ENCODE assay signal across 15 mouse cellular contexts in genomic region chr5:37214614-37215013, GRCm38 (mm10). TPM values are rescaled to one million over a fixed set of nuclear protein-coding genes. Genes with fewer than 3 reads are reported as not detected.
A peak's percentile ranks its signal among the peaks of the same experiment; 100 is the strongest.
DNase-seq lines count a peak whose midpoint lies in the region; ATAC-seq and TF ChIP-seq lines count a peak whose summit lies in the region.
"Had no signal": no experiment of that assay in that cellular context is flagged by ENCODE, and none has a peak within 500 bp of the region (broad histone marks: within the 10 kb centered on the region; RNA-seq: fewer than 3 reads in every experiment).

No protein-coding gene starts in this region.

- no peak for TF ChIP-seq POLR2A in testis, adult 2 months (IDR thresholded peaks at IDR 0.05; ENCODE audit: control insufficient read depth, low read depth, low read length)

- no peak overlapping the region for H3K27ac ChIP-seq in testis, adult 2 months (ENCODE audit: control insufficient read depth, insufficient read depth, low read depth, low read length)
- no peak overlapping the region for H3K27ac ChIP-seq in hindbrain, embryonic 14.5 days
- peak overlapping the region; percentile 85 for H3K27ac ChIP-seq in neural tube, embryonic 13.5 days (replicated peaks)
- no peak overlapping the region for H3K27ac ChIP-seq in heart, embryonic 11.5 days (ENCODE audit: low read depth, low read length)
- H3K27ac ChIP-seq: embryonic facial prominence, embryonic 10.5 days; forebrain, embryonic 13.5 days; heart, adult 2 months; heart, embryonic 13.5 days had no signal

- ATAC-seq in hindbrain, embryonic 14.5 days (ENCODE audit: low FRiP score): peak; percentile 17; the same call in 1 of the 2 replicates
- ATAC-seq in neural tube, embryonic 13.5 days (ENCODE audit: low read depth): peak; percentile 72
- no peak for ATAC-seq in heart, embryonic 11.5 days (replicated peaks; ENCODE audit: insufficient number of reproducible peaks, low FRiP score, low TSS enrichment)
- ATAC-seq: forebrain, embryonic 13.5 days; forebrain, postnatal 0 days had no signal

- 55% methylated on average over 6 of the region's 6 CpGs for WGBS in hindbrain, embryonic 14.5 days
- 30% methylated on average over 6 of the region's 6 CpGs for WGBS in neural tube, embryonic 13.5 days
- 84% methylated on average over 6 of the region's 6 CpGs for WGBS in heart, embryonic 11.5 days (ENCODE audit: insufficient replicate concordance)

- no peak for TF ChIP-seq CTCF in testis, adult 2 months (IDR thresholded peaks at IDR 0.05; ENCODE audit: control insufficient read depth, insufficient read depth, insufficient replicate concordance, low read depth, low read length)

- no peaks in the 10 kb centered on the region; the same call in none of the 2 replicates for H3K4me1 ChIP-seq in testis, adult 2 months (ENCODE audit: control insufficient read depth, insufficient read depth, low read length)
- peaks cover 16% of the 10 kb centered on the region for H3K4me1 ChIP-seq in hindbrain, embryonic 14.5 days (replicated peaks; ENCODE audit: control insufficient read depth, insufficient read depth, low read length)
- peaks cover 50% of the 10 kb centered on the region for H3K4me1 ChIP-seq in neural tube, embryonic 13.5 days (replicated peaks)
- no peaks in the 10 kb centered on the region for H3K4me1 ChIP-seq in heart, embryonic 11.5 days (ENCODE audit: control insufficient read depth, insufficient read depth, low read length)
- H3K4me1 ChIP-seq: forebrain, embryonic 13.5 days; heart, embryonic 13.5 days had no signal

- peak overlapping the region; percentile 24; the same call in 1 of the 2 replicates for H3K4me3 ChIP-seq in testis, adult 2 months (ENCODE audit: control insufficient read depth, low read depth, low read length)
- H3K4me3 ChIP-seq in hindbrain, embryonic 14.5 days (replicated peaks; ENCODE audit: low read length): no peak overlapping the region
- no peak overlapping the region for H3K4me3 ChIP-seq in neural tube, embryonic 13.5 days
- H3K4me3 ChIP-seq in heart, embryonic 11.5 days (ENCODE audit: low read depth, low read length): no peak overlapping the region
- H3K4me3 ChIP-seq: embryonic facial prominence, embryonic 10.5 days; forebrain, embryonic 13.5 days; heart, adult 2 months; heart, embryonic 13.5 days had no signal

- DNase-seq in testis, postnatal 14 days (ENCODE audit: low spot score): no peak
- DNase-seq in hindbrain, embryonic 14.5 days (ENCODE audit: low spot score): no peak
- no peak for DNase-seq in right cerebral cortex, adult 2 months (ENCODE audit: low spot score in 2 of 2)
- DNase-seq in urinary bladder, adult 18-20 months (ENCODE audit: low spot score in 2 of 2): no peak
- DNase-seq: cerebellum, adult 2 months; forebrain, postnatal 0 days; gastrocnemius, postnatal 14 days; heart, adult 2 months; heart, postnatal 36 days had no signal

- H3K27me3 ChIP-seq in testis, adult 2 months (ENCODE audit: control insufficient read depth, insufficient read depth, low read length): no peaks in the 10 kb centered on the region
- H3K27me3 ChIP-seq in hindbrain, embryonic 14.5 days (ENCODE audit: control insufficient read depth, insufficient read depth, low read length): no peaks in the 10 kb centered on the region
- no peaks in the 10 kb centered on the region for H3K27me3 ChIP-seq in neural tube, embryonic 13.5 days
- no peaks in the 10 kb centered on the region for H3K27me3 ChIP-seq in heart, embryonic 11.5 days (ENCODE audit: control insufficient read depth, insufficient read depth, low read length)
- H3K27me3 ChIP-seq: forebrain, embryonic 13.5 days had no signal

- H3K9ac ChIP-seq in hindbrain, embryonic 14.5 days: no peak overlapping the region
- H3K9ac ChIP-seq in neural tube, embryonic 13.5 days: 0 out of 2 replicates have a peak overlapping the region, but pooled peaks have one; percentile 19
- no peak overlapping the region for H3K9ac ChIP-seq in heart, embryonic 11.5 days (ENCODE audit: low read depth, low read length)
- H3K9ac ChIP-seq: forebrain, embryonic 13.5 days; forebrain, postnatal 0 days; heart, embryonic 13.5 days had no signal

- H3K9me3 ChIP-seq in hindbrain, embryonic 14.5 days (ENCODE audit: control insufficient read depth, low read length): no peaks in the 10 kb centered on the region
- H3K9me3 ChIP-seq in neural tube, embryonic 13.5 days: no peaks in the 10 kb centered on the region
- no peaks in the 10 kb centered on the region for H3K9me3 ChIP-seq in heart, embryonic 11.5 days (replicated peaks; ENCODE audit: control insufficient read depth, low read length)
- H3K9me3 ChIP-seq: embryonic facial prominence, embryonic 10.5 days; forebrain, embryonic 13.5 days; heart, embryonic 13.5 days had no signal

- no peaks in the 10 kb centered on the region for H3K36me3 ChIP-seq in testis, adult 2 months (ENCODE audit: control insufficient read depth, insufficient read depth, low read length)
- no peaks in the 10 kb centered on the region for H3K36me3 ChIP-seq in hindbrain, embryonic 14.5 days (replicated peaks; ENCODE audit: control insufficient read depth, insufficient read depth)
- H3K36me3 ChIP-seq in neural tube, embryonic 13.5 days: no peaks in the 10 kb centered on the region
- H3K36me3 ChIP-seq in heart, embryonic 11.5 days (ENCODE audit: control insufficient read depth, insufficient read depth, low read length): no peaks in the 10 kb centered on the region
- H3K36me3 ChIP-seq: embryonic facial prominence, embryonic 10.5 days; heart, embryonic 13.5 days had no signal

- no peak overlapping the region for H3K4me2 ChIP-seq in hindbrain, embryonic 14.5 days (replicated peaks)
- no peak overlapping the region for H3K4me2 ChIP-seq in neural tube, embryonic 13.5 days
- no peak overlapping the region for H3K4me2 ChIP-seq in heart, embryonic 11.5 days
- H3K4me2 ChIP-seq: forebrain, embryonic 13.5 days; heart, embryonic 13.5 days had no signal

RNA-seq across cellular contexts. Expression of gene Crmp1, which starts 27.1 kb away (rescaled TPM):
- polyA plus RNA-seq in testis, adult 2 months (2012; rRNA removed): 8.0 and 10.9 TPM in 2 replicates
- 907 and 1,000 TPM in 2 replicates for polyA plus RNA-seq in hindbrain, embryonic 14.5 days (2014; fragmentation: Nextera tagmentation; extraction: Ambion mirVana)
- polyA plus RNA-seq in neural tube, embryonic 13.5 days (2015; fragmentation: Nextera tagmentation; extraction: Ambion mirVana): 739 and 776 TPM in 2 replicates
- 11.4 and 11.8 TPM in 2 replicates for polyA plus RNA-seq in heart, embryonic 11.5 days (2014; fragmentation: Nextera tagmentation; extraction: Ambion mirVana)

Comparison
In these comparisons a context has a peak if more than half of its experiments do, and no peak if none do; other contexts are left out.
1. RNA of gene Crmp1, which starts 27.1 kb away (polyA plus RNA-seq): 907 to 1,000 TPM in hindbrain, embryonic 14.5 days and 739 to 776 TPM in neural tube, embryonic 13.5 days; 11.4 to 11.8 TPM in heart, embryonic 11.5 days and 8.0 to 10.9 TPM in testis, adult 2 months; every median in the first group is over 10 times any median in the second.